Mouse (Mus musculus) urinary bladder, postnatal 10 days (tissue): Measurements from ENCODE around the gene Phactr3.

Experiments used
- DNase-seq: peaks from one replicate; pipeline ENCODE4 v3.0.0; 2022; ENCODE audit warnings: low spot score

The Phactr3 gene

DNA sequence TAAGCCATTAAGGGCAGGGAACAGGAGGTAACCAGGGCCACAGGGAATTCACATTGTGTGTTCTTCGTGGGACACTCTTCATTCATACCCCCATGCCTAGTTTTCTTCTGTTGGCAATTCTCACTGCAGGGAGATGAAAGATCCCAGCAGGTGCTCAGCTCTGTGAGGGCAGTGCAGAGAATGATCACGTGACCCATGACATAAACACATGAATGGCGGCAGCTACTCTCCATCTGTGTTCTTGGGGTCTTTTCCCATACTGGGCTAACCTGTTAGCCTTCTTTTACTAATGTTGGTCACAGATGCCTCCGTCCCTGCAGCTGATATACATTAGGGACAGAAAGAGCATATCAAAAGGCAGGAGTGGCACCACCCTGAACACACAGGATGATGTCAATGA lies 16.9 kb downstream of the Phactr3 start:
- no peak for DNase-seq

DNA sequence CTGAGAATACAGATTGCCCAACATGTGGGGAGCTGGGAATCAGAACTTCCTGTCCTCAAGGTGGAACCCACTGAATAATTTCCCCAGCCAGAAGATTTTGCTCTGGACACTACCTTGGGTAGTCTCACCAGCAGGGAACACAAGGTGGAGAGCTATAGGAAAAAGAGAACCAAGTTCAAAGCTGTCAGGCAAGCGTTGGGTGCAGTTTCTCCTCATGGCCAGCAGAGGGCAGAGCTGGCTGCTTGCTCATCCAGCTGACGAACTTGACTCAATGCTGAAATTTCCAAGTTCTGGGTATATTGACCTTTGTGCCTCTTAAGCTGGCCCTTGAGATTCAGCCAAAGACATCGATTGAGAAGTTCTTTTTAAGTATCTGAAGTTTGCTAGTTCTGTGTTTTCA lies 18.7 kb downstream of the Phactr3 start:
- DNase-seq = no peak

DNA sequence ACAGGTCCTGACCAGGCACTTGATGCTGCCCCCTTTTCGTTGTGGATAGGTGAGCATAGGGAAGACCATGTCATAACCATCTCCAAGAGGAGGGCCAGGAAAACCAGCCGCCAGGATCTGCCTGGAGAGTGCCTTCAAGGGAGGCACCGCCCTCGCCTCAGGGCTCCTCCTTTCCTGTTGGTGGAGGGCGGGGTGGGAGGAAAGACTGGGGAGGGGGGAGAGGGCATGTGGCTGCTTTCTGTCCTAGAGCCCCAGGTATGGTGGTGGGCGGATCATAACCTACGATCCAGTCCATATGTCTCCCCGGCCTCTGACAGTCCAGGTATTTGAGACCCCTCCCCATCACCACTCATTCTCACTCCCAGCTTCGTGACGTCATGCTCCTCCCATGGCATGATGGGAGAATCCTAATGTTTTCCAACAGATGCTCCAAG lies 22.7 kb downstream of the Phactr3 start:
- no peak for DNase-seq

DNA sequence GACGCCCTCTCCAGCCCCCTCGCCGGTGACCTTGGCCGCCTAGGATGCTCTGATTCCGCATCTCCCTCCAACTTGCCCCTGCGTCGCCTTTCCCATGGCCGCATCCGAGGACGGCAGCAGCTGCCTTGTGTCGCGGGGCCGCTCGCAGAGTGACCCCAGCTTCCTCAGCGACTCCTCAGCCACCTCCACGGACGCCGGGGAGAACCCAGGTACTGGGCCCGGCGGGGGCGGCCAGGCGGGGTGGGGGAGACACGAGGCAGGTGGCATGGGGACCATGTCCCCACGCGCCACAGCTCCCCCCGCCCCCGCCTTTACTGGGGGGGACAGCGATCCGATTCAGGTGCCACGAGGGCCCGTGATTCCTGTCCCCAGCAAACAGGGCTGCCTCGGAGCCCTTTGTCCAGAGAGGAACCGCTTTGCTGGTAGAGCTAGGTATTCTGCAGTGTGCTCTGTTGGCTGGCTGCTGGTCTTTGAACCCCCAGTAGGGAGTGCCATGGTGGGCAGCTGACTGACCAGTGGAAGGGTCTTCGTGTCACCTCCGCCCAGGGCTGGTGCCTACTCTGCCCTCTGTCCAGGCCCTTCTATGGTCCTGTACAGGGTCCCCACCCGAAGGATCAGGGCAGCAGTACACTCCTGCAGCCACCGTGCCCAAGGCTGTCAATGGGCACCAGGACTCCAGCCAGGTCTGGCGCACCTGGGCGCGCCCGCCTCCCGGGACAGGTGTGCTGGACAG lies 23.7 kb downstream of the Phactr3 start:
- no peak for DNase-seq

DNA sequence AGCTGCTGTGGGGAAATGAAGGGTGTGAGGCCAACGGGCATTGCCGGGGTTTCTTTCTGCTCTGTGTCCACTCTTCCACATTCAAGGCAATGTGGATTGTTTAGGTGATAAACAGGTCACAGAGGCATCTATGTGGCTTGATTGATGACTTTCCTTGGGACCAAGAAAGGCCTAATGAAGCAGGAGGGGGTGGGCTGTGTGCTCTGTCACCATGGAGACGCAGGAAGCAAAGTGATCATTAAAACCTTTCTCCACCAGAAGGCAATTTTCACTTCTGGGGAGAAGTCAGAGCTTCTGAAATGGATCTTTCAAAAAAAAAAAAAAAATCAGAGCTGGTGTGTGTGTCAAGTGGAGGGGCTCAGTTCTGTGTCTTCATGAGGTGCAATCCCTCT lies 24.2 kb downstream of the Phactr3 start:
- no peak for DNase-seq

DNA sequence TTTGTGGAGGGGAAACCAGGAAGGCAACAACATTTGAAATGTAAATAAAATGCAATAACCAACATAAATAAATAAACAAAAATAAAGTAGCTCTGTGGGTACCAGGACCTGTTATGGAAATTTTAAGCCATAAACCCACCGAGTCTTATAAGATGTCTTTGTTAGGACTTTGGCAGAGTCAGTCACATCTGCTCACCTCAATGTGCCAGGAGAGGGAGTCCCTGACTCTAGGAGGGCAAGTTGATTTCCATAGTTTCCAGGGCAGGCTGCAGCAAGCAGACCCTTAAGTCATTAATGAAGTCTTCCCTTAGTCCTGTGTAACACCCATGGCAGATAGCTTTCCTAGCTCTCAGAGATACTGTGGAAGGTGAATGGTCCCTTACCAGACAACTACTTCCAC lies 25.1 kb downstream of the Phactr3 start:
- DNase-seq = no peak

DNA sequence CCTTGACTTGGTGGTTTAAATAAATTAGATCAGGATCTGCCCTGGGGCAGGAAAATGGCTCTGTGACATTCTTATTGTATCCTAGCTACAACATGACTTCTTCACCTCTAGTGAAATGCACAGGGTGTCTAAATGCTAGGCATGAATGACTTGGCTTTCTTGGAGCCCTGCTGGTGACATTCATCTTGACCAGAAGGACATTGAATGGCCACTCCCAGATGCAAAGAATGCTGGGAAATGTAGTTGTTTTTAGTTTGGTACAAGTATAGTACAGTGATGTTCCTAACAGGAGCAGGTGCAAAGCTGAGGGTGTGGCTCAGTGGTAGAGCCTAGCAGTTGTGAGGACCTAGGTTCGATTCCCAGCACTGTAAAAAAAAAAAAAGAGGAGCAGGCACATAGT lies 30.5 kb downstream of the Phactr3 start:
- DNase-seq = no peak

DNA sequence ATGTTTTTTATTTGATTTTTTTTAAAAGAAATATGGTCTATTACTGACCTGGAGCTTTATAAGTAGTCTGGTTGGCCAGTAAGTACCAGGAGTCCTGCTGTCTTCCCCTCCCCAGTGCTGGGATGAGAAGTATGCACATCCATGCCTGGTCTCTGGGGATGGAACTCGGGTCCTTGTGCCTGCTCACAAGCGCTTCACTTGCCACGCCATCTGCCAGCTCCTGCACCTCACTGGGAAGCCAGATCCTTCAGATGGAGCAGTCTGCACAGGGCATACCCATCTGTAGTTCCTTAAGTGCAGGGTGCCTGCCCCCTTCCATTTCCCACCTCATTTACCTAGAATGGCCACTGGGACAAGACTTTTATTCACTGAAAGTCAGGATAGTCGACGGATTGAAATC lies 31.9 kb downstream of the Phactr3 start:
- DNase-seq = no peak

DNA sequence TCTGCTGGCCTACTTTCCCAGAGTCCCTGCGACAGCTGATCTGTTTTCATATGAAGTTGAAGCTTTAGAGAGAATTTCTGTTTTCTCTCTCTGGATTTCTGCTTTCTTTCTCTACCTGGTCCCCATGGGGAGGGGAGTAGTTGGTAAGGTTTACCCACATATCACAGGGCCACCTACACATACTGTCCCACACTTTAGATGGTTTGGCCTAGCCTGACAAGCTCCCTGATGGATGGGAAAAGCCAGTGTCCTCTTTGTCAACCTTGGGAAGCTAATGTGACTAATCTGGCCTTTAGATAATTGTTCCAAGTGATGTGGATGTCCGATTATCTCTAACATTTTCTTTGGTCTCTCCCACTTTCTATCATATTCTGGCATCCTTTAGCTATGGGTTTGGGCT lies 34.8 kb downstream of the Phactr3 start:
- DNase-seq = no peak

DNA sequence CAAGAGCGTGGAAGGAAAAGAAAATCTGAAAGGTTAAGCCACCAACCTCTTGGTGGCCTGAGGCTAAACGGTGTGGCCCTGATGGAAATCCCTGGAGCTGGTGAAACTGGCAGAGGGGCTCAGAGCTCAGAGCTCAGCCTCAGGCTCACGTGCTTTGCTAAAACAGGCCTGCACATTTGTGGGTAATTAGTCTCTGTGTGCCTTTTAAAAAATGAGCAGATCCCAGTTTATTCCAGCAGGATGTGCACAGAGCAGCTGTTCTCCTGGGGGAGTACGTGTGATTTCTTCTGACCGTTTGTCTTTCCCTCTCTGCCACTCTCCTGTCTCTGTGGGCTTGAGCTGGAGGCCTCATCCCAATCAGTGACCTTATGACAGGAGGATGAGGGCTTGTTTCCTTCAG lies 35.4 kb downstream of the Phactr3 start:
- DNase-seq = no peak

DNA sequence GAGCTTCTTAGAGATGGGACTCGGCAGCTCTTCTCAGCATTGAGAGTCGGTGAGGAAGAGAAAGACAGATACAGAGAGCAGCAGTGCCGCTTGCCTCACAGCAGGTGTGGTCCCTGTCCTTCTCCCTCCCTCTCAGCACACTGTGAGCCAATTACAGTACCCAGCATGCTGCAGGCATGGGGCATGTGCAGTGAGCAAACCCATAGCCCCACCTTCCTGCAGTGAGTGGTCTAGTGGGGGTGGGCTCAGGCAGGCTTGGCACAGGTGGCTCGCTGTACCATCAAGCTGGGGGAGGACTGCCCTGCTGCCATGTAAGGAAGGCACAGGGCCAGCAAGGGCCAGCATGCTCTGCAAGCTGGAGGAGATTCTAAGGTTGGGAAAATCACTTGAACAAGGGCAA lies 35.8 kb downstream of the Phactr3 start:
- no peak for DNase-seq

DNA sequence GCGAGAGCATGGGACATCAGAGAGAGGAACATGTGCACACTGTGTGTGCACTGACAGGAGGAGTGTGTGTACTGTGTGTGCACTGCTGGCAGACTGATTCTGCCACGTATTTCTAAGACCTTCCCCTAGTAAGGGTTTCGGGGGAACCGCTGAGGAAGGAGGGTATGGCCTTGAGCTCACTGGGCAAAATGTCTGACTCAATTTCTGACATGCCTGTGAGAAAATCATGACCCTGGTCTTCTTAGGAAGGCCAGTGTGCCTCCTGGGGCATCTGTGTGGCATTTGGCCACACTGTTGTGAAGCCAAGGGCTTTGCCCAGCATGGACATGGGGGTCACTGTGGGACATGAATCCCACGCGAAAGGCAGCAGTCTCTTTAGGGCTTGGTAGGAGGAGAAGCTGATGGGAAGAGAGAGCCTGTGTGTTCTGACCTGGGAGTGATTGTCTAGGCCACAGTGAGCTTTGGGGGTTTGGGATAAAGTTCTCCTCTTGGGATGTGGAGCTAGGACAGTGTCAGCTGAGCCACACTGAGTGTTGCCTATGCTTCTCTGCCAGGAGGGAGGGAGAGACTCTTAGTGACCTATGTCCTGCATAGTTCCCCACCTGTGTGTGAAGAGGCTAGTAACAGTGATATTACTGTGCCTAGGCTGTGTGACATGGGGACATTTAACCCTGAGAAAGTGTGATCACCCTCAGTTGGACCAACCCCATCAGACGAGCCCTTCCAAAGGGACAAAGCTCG lies 36.6 kb downstream of the Phactr3 start:
- no peak for DNase-seq

DNA sequence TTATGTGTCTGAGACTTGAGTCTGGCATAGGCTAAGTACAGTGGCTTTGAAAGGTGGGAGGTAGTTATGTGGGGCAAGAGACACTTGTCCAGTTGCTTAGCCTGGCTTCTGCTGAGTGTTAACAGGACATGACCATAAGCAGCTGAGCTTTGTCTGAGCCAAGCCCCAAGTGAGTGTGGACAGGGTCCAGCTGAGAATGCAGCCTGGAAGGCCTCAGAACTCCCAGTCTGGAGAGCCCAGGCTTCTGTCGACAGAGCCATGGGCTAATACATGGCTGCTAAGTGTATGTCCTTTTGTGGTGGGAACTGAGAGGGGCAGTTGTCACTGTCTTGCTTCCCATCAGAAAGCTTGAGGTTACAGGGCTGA lies 37.1 kb downstream of the Phactr3 start:
- no peak for DNase-seq

DNA sequence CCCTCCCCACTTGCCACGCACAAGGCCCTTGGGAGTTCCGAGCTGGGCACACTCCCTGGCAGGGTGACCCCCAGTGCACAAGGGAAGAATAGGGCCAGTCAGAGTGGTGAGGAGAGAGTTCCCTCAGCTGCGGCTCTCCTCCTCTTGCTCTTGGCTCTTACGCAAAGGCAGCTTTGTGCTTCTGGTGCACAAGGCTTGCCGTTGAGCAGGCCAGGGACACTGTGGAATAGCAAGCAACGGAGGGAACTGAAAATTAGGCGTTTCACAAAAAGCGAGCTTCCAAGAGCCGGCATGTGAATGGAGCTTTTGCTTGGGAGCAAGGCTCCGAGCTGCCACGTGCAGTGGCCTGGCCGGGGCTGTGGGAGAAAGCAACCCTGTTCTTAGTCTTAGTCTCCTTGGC lies 40.2 kb downstream of the Phactr3 start:
- DNase-seq = no peak

DNA sequence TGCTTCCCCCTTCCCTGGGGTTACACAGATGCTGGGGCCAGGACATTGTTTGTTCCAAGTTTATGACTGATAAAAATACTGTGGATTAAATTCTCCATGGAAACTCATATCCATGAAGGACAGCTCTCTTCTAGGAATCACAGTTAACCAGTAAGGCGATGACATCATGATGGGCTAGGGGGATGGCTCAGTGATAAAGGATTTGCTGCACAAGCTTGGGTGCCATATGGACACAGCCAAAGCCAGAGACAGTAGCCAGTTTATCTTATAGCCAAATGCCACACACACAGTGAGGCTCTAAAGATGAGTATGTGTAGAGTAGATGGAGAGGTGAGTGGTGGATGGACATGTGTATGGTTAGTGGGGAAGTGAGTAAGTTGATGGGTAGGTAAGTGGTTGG lies 45.2 kb downstream of the Phactr3 start:
- no peak for DNase-seq

DNA sequence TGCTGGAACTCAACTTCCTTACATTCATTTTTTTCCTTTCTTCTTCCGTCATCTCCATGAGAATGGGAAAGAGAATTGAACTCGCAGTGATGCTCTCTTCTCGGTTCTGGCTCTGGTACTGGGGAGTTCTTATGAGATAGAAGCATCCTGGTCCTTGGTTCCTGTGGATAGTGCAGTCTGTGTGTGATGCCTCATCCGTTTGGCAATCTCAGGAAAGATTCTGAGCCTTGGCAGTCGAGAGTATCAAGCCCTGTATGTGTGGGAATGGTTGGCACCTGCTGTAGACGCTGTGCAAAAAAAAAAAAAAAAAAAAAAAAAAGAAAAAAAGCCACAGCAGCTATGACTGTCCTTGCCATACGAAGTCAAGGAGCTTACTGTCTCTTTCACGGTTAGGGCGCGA lies 47.2 kb downstream of the Phactr3 start:
- DNase-seq = no peak

DNA sequence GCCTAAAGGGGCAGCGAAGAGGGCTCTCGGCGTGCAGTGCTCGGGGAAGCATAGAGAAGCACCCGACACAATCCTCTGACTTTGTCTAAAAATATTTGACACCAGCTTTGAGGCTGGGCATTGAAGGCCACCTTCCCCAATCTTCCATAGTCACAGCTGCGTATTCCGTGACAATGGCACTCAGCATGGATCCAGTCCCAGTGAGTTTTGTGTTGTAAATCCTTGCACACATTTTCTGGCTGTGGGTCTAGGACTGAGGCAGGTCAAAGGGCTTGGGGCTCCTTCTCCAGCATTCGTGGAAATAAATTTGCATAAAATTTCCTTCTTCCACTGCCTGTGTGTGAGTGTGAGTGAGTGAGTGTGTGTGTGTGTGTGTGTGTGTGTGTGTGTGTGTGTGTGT lies 51.2 kb downstream of the Phactr3 start:
- no peak for DNase-seq

DNA sequence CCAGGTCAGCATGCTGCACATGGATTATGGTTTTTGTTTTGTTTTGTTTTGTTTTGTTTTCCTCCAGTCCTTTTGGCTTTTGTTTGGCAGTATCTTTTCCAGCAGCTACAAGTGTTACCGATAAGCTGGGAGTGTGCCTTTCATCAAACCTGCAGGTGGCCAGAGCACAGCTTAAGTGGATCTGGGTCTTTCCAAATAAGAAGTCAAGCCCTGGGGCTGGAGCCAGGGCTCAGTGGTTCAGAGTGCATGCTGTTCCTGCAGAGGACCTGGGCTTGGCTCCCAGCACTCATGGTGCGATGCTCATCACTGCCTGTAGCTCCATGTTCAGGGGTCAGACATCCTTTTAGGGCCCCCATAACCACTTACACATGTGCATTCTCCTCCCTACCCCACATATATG lies 55.2 kb downstream of the Phactr3 start:
- no peak for DNase-seq

DNA sequence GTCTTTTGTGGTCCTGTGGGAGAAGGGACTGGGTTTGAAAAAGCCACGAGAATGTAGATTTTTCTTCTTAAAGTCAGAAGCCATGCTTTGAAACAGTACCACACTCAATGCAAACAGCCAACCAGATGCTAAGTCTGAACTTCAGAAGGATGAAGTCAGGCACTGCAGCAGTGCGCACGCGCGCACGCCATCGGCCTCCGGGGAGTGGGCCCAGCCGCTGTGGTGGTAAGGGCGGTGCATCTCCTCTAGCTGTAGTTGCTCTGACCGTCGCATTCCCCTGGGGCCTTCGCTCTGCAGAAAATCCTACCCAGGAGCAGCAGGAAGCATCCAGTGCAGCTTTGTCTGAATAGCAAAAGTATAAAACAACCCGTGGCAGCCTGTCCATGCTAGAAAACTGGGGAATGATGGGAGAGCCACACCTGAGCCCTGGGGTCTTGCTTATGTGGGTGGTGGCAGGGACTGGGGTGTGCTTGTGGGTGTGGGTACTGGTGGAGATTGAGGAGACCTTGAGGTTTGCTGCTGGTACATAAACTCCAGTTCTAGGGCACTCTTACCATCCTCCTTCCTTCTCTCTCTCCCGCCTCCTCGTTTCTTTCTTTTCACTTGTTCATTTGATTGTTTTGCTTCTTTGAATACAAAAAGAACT lies 56.6 kb downstream of the Phactr3 start:
- DNase-seq = no peak

DNA sequence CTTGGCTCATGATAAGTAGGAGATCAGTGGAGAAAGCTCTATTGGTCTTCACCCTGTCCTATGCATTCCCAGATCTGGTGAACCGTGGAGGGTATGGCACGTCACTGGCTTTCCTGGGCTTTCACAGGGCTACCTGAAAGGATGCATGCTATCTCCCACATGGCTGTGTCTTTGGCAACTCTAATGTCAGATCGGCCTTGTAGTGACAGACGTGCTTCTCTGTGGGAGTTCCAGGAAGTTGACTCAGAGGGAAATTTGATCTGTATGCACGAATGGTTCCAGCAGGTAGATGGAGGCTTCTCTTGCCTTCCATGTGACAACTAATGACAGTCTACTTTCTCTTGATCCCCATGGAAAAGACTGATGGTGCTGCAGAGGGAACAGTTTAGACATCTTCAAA lies 65.5 kb downstream of the Phactr3 start:
- no peak for DNase-seq

DNA sequence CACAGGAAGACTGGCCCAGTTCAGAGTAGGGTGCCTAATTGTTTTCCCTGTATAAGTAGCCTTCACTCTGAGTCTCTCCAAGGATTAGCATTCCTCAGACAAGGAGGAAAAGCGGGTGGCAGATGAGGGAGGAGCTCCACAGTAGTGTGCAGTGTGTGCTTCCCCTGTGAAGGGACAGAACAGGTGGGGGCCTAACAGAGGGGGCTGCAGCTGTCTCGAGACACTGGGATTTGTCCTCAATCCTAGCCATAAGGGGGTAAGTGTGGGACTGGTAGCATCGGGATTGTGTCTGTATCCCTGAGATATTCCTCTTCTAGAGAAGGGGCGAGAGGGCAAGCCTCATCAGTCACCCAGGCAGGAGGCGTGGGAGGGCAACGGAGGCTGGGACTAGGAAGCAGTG lies 66.1 kb downstream of the Phactr3 start:
- DNase-seq = no peak

DNA sequence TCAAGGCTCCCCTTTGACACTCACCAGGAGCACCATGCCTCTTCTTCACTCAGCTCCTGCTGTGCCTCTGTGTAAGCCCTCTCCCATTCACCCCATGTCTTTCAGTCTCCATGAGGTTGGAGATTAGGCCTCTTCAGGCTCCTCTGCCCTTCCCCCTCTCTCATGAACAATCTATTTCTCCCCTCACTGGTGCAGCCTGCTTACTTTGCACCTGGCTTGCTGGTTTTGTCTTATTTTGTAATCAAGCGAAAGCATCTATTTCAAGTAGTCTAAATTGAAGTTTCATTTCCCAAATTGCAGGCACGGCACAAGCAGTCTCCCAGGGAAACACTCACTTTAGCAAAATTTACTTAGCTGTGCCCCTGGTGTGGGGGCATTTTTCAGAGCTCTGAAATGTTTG lies 70.2 kb downstream of the Phactr3 start:
- no peak for DNase-seq

DNA sequence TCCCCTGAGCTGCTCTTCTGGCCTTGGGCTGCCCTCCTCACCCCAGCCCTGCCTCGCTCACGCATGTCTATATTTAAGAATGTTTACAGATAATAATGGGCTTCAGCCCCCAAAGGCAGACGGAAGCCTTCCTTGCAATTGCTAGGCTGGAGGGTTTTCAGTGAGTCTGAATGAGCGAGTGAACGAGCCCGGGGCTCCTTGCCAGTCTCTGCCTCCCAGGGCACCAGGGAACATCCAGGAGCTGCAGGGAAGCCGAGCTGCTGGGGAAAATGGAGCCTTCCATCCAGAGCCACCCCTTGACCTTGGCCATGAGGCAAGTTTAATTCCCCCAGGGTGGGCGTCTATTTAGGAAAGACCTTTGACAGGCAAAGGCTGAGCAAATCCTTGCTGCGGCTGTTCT lies 74.1 kb downstream of the Phactr3 start:
- DNase-seq = no peak

DNA sequence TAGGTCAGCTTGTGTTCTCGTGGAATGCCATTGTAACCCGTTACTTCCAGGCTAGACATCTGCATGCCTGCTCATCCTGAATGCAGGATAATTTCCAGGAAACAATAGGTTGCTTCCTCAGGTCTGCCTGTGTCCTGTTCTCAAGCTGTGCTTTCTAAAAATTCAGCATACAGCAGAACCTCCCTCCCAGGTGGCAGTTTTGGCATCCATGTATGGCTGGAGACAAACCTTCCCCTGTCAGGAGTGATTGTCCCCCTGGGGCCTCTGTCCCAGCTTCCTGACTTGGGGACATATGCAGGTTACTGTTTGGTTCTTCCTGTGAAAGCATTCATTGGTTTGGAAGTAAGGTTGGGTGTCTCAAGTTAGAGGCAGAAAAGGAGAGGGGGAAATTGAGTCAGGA lies 74.7 kb downstream of the Phactr3 start:
- no peak for DNase-seq
